Mouse (Mus musculus): Measurements from ENCODE around the gene Mcm6.
"Not testable (repeated sequence)": the region's sequence is repeated elsewhere in the genome, so short reads cannot be mapped to it uniquely, and the experiment has no call there.

Mcm6 gene

GRCm38 (mm10) chr1:128337708-128338320 lies 21.6 kb downstream of the Mcm6 start:
- in situ Hi-C loops (cut with MseI, MboI): no loop called here

DNA sequence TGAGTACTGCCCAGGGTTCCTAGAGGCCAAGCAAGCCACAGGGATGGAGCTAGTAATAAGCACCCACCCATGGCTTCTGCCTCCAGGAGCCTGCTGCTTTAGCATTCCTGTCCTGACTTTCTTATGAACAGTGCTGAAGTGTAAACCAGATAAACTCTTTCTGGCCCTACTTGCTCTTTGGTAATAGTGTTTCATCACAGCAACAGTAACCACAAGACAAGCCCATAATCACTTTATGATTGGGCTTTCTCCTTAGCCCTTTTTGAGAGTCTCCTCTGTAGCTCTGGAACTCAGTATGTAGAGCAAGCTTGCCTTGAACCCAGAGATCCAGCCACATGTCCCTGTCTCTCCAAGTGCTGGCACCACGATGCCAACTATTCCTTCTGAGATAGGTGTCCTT lies 29.2 kb downstream of the Mcm6 start:
- in situ Hi-C loops (cut with MseI, MboI): no loop called here

DNA sequence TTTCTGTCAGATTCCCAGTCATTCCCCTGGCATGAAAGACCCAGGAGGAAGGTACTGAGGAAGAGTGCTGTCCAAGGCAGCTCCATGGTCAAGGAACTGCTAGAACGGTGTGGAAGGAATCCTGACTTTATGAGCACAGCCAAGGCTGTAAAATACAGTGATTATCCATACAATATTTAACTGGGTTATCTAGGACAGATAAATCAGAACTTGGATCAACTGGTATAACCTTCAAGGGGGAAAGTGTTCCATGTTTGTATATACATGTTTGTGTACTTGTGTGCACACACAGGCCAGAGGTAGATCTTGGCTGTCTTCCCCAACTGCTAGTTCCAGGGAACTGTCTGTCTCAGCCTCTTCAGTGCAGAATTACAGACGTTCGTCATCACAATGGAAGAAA lies 31.2 kb downstream of the Mcm6 start, which contains the start of gene Lct:
Lct (minus strand) TSS at position 101 of the 400 bp plus-strand sequence.
- in situ Hi-C loops (cut with MseI, MboI): no loop called here

DNA sequence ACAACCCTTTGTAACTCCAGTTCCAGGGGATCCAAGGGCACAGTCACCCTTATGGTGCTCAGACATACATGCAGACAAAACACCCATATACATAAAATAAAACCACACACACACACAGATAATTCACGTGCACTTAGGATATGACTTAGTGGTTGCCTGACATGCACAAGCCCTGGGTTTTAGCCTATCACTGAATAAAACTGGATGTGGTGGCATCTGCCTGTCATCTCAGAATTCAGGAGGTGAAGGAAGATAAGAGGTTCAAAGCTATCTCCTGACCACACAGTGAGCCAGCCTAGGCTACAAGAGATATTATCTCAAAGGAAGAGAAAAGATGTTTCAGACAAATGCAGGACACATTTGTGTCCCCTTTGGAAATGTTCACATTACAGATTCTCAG lies 32.3 kb downstream of the Mcm6 start:
- in situ Hi-C loops (cut with MseI, MboI): no loop called here

DNA sequence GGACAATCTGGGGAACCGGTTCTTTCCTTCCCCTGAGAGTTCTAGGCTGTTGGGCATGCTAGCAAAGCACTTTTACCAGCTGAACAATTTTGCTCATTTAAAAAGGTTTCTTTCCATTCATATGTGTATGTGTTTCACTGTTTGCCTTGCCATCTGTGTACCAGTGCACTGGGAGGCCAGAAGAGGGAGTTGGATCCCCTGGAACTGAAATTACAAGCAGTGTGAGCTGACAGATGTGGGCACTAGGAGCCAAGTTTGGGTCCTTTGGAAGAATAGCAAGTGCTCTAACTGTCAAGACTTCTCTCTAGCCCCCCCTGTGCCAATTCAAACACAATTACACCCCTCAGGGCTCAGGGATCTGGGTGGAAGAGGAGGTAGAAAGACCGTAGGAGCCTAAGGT lies 34.7 kb downstream of the Mcm6 start:
- in situ Hi-C loops (cut with MseI, MboI): no loop called here

GRCm38 (mm10) chr1:128323026-128323643 lies 36.3 kb downstream of the Mcm6 start:
- in situ Hi-C loops (cut with MseI, MboI): no loop called here

- in situ Hi-C loops (cut with MseI, MboI): not testable (repeated sequence)
Measured at GRCm38 (mm10) chr1:128319266-128319665, 40.2 kb downstream of the Mcm6 start.

- in situ Hi-C loops (cut with MseI, MboI): no loop called here
Measured at GRCm38 (mm10) chr1:128314665-128315064, 44.8 kb downstream of the Mcm6 start.

DNA sequence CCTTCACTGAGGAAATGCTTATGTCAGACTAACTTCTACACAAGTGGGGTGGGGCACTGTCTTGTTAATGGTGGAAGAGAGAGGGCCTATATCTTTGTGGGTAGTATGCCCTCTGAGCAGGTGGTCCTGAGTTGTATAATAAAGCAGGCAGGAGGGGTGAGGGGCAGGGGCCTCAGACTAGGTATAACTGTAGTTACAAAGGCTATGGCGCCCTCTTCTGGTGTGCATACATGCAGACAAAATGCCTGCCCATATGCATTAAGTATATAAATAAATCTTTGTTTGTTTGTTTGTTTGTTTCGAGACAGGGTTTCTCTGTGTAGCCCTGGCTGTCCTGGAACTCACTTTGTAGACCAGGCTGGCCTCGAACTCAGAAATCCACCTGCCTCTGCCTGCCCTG lies 50.4 kb downstream of the Mcm6 start:
- in situ Hi-C loops (cut with MseI, MboI): no loop called here

DNA sequence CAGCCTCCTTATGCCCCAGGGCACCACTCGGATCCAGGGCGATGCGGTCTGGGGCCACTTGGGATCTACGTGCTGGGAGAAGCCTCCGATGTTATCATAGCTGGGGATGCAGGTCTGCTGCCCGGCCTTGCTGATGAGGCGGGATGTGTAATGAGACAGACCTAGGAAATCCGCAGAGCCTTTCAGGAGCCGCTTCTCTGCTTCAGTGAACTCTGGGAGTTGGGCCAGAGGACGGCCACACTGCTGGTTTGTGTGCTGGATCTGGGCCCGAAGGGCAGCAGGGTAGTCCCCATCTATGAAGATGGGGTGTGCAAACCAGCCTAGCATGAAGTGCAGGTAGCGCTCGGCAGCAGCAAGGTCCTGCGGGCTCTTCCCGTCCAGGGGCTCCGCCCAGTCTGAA lies 55.6 kb downstream of the Mcm6 start:
- in situ Hi-C loops (cut with MseI, MboI): no loop called here

DNA sequence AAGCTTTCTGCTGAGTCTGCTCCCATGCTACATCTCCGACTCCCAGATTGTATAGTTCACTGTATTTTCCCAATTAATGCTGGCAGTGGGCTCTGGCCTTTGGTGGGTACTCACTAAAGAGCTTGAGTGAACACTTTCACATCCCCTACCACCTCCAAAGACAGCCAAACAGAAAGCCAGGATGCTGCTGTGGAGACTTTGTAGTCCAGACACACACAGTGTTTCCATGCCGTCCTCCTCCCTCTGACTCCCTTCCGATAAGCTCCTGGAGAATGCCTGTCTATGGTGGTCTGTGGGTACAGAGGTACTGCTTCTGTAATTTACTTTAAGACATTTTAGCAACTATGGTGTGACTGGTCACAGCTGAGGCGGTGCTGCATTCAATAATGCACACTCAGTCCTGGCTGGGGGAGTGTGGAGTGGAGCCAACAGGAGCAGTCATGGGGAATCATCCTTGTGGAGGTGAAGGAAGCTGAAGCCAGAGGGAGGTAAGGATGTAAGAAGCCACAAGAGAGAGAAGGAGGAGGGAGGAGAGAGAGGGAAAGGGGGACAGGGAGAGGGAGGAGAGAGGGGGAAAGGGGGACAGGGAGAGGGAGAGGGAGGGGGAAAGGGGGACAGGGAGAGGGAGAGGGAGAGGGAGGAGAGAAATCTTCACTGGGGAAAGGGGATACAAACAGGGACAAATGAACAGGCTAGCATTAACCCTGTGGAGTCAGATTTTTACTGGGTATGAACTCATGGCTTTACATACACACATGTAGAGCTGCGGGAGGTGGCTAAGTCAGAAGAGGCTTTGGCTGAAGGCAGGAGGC lies 63.5 kb downstream of the Mcm6 start:
- in situ Hi-C loops (cut with MseI, MboI): no loop called here

GRCm38 (mm10) chr1:128295296-128295695 lies 64.2 kb downstream of the Mcm6 start:
- in situ Hi-C loops (cut with MseI, MboI): no loop called here

DNA sequence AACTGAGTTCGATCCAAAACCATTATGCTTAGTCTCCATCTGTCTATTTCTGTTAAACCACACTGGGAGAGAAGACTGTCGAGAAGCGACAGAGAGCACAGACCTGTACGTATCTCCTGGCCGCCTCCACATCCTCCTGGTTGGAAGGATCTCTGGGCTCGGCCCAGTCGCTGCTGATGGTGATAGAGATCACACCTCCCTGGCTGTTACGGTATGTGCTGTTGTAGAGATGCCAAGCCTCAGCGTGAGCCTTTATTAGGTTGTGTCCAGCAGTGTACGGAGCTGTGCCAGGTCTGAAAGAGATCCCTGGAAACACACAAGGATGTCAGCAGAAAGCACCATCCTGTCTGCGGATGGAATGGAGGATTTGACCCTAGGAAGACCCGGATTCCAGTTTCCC lies 65.9 kb downstream of the Mcm6 start:
- in situ Hi-C loops (cut with MseI, MboI): no loop called here

- in situ Hi-C loops (cut with MseI, MboI): no loop called here
Measured at GRCm38 (mm10) chr1:128290295-128290694, 69.2 kb downstream of the Mcm6 start.

- in situ Hi-C loops (cut with MseI, MboI): no loop called here
Measured at GRCm38 (mm10) chr1:128285136-128285535, 74.3 kb downstream of the Mcm6 start.

- in situ Hi-C loops (cut with MseI, MboI): no loop called here
Measured at GRCm38 (mm10) chr1:128284157-128284690, 75.2 kb downstream of the Mcm6 start.

GRCm38 (mm10) chr1:128282924-128283323 lies 76.5 kb downstream of the Mcm6 start:
- in situ Hi-C loops (cut with MseI, MboI): no loop called here

DNA sequence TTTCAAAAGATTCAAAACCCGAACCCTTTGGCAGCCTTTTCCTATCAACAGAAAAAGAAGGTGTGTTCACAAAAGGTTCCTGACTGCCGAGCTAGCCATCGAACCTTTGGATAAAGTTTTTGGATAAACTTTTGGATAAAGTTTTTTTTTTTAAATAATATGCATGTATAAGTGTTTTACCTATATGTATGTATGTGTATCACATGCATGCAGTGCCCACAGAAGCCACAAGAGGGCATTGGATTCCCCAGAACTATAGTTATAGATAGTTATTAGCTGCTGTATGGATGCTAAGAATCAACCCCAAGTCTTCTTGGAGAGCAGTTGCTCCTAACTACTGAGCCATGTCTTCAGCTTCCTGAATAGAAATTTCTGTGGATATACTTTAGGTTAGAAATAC lies 77.7 kb downstream of the Mcm6 start:
- in situ Hi-C loops (cut with MseI, MboI): no loop called here

Measured in mouse trophoblast stem cell (cell line).